Mouse (Mus musculus) urinary bladder, postnatal 10 days (tissue): ENCODE results near the gene Add3.
"Not testable (repeated sequence)": the region's sequence is repeated elsewhere in the genome, so short reads cannot be mapped to it uniquely, and the experiment has no call there.

Experiments used
- DNase-seq: peaks from one replicate; pipeline ENCODE4 v3.0.0; 2022; ENCODE audit warnings: low spot score

The Add3 gene

GRCm38 (mm10) chr19:53193964-53194582, 53.8 kb downstream of the Add3 start:
- DNase-seq, result no peak

GRCm38 (mm10) chr19:53194751-53195520, 54.7 kb downstream of the Add3 start:
- DNase-seq, result no peak

- DNase-seq, result no peak
Measured at GRCm38 (mm10) chr19:53196961-53197360, 56.7 kb downstream of the Add3 start.

GRCm38 (mm10) chr19:53197766-53198165, 57.5 kb downstream of the Add3 start:
- DNase-seq, result no peak

- DNase-seq, result no peak
Measured at GRCm38 (mm10) chr19:53198706-53199572, 58.7 kb downstream of the Add3 start.

- no peak for DNase-seq
Measured at GRCm38 (mm10) chr19:53199711-53200110, 59.5 kb downstream of the Add3 start.

GRCm38 (mm10) chr19:53202116-53202515, 61.9 kb downstream of the Add3 start:
- no peak for DNase-seq

- no peak for DNase-seq
Measured at GRCm38 (mm10) chr19:53206986-53207385, 66.7 kb downstream of the Add3 start.

- no peak for DNase-seq
Measured at GRCm38 (mm10) chr19:53208830-53209229, 68.6 kb downstream of the Add3 start.

GRCm38 (mm10) chr19:53210251-53210650, 70.0 kb downstream of the Add3 start:
- no peak for DNase-seq

GRCm38 (mm10) chr19:53215352-53215751, 75.1 kb downstream of the Add3 start:
- no peak for DNase-seq

GRCm38 (mm10) chr19:53216761-53217538, 76.7 kb downstream of the Add3 start:
- no peak for DNase-seq

GRCm38 (mm10) chr19:53217837-53218236, 77.6 kb downstream of the Add3 start:
- no peak for DNase-seq

GRCm38 (mm10) chr19:53219305-53219704, 79.1 kb downstream of the Add3 start:
- no peak for DNase-seq

- DNase-seq, result no peak
Measured at GRCm38 (mm10) chr19:53221186-53221585, 80.9 kb downstream of the Add3 start.

- not testable (repeated sequence) for DNase-seq
Measured at GRCm38 (mm10) chr19:53225249-53226070, 85.2 kb downstream of the Add3 start.

- DNase-seq, result no peak
Measured at GRCm38 (mm10) chr19:53226651-53227050, 86.4 kb downstream of the Add3 start.

GRCm38 (mm10) chr19:53228064-53228794, 88.0 kb downstream of the Add3 start:
- no peak for DNase-seq

GRCm38 (mm10) chr19:53230942-53231815, 90.9 kb downstream of the Add3 start:
- DNase-seq, result no peak
